Mouse (Mus musculus) brain, embryonic 18.5 days (tissue): ENCODE data around the gene Kcns3.

Experiments
- DNase-seq: peaks from one replicate; pipeline ENCODE4 v3.0.0-alpha.2; 2012; ENCODE audit warnings: low read depth, low spot score

Kcns3 gene

DNA sequence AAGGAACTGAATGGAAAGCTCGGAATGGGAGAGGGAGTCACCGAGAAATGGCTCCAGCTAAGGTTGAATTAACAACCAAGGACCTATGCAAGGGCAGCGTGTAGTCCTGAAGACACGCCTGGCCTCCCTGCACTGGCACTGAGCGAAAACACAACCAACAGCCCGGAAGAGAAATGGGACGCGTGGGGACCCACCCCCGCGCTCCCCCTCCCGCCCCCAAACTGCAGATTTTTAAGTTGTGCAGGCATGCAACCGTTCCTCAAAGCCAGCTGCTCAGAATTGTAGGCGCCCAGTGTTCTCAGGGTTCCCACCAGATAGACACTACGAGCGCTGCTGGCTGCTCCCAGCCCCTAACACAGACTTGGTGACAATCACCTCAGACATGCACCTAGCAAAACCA is at the start of gene Kcns3:
Gene Kcns3 (minus strand): TSS at position 42 of the 400 bp plus-strand sequence.
- DNase-seq = no peak

DNA sequence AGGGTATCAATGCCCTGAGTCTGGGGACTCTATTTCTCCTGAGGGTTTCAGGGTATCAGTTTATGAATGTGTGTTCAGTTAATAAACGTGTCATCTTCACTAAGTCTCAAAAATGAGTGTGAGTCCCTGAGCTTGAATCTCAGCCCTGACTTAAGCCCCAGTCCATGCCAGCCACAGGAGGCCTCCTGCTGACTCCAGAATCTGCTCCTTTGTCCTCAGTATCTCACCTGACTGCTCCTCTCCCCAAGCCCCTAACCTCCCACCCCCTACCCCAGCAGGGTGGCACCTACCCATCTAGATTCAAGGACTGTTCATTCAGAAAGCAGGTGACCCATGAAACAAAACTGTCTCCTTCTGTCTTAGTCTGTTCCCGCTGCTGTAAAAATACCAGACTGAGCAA is 47.7 kb upstream of the Kcns3 start:
- no peak for DNase-seq

DNA sequence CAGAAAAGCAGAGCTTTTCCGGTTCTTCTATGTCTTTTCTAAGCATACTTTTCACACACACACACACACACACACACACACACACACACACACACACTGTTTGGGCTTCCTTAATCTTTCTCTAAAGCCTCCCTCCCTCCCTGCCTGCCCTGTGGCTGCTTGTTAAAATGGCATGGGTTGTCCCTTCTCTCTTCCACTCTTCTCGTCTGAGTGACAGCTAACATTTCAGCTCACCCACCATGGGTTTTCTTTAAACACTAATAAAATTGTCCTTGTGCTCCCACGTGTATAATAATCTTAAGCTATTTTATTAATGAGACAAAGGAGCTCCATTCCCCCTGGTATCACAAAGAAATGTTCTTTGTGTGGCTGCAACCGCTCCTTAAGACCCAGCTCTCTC is 47.2 kb upstream of the Kcns3 start:
- DNase-seq = no peak

DNA sequence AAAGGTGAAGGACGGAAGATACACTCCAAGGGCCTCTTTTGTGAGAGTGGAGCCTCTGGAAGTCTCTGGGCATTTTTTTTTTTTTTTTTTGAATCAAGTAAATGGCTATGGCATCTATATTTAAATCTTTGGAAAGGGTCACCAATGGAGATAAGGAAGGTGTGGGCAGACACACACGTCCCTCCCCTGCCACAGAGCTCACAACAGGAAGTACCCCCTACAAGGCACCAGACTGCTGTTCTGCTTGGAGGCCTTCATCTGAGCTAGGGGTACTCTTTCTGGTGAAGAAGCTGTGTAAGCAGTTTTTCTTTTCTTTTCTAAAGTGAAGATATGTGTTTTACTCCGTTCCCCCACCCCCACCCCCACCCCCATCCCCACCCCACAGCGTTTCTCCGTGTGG is 46.0 kb upstream of the Kcns3 start:
- DNase-seq = no peak

DNA sequence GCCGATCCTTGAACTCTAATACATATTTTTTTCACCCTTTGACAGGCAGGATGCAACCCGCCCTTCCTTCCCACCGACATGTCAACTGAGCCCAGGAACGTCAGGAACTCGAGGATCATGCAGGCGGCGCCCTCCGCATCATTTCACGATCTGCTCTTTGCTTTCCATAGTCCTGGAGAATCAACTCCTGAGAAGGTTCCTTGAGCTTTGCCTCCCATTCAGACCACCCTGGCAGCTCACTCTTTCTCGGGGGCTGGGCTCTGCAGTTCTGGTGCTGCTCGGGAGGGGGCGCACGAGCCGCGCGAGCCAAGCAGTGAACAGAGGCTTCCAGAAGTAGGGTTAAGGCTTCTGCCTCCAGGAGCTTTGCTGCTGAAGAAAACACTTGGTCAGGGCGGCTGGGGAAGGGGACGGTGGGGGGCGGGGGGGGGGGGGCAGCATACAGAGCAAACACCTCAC is 45.3 kb upstream of the Kcns3 start:
- no peak for DNase-seq

DNA sequence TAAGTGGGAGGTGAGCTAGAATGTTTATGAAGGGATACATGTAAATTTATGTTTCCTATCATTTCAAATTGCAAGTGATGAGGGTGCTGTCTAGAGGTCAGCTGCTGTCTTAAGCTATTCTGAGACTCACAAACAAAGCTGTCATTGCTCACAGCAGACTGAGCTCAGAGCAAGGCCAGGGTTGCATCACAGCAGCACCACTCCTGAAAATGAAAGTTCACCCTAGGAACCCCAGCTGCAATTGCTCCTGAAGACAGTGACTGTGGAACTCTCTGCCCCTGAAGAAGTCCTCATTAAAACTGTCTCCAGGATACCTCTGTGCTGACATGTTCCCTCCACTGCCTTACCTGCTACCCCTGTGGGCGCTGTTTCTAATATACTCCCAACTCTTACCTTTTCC is 44.2 kb upstream of the Kcns3 start:
- DNase-seq = no peak

DNA sequence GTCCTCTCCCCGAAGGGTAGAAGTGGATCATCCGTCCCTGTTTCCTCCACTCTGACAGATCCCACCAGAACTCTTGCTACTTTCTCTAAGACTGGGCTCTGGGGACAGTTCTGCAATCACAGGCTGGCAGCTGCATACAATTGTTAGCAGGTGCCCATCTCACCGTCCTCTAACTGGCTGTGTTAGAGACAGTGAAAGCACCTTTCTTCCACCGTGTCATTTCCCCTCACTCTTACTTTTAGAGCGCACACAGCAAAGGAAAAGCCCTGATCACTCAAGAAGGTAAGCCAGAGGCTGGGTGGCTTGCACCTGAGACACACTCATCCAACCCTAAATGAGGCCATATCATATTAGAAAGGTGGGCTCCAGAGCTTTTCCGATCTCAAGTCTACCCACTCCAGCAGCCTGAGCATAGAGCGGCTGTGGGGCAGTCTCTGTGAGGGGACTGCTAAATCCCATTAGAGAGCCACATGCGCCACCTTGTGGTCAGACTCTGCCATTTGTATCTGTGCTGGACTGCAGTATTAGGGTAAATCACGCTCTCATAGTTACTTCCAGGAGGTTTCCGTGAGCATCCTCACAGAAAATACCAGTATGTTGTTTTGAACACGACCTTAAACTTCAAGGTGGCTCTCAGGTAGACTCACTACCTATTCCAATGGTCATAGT is 27.8 kb upstream of the Kcns3 start:
- DNase-seq = peak; percentile 73

DNA sequence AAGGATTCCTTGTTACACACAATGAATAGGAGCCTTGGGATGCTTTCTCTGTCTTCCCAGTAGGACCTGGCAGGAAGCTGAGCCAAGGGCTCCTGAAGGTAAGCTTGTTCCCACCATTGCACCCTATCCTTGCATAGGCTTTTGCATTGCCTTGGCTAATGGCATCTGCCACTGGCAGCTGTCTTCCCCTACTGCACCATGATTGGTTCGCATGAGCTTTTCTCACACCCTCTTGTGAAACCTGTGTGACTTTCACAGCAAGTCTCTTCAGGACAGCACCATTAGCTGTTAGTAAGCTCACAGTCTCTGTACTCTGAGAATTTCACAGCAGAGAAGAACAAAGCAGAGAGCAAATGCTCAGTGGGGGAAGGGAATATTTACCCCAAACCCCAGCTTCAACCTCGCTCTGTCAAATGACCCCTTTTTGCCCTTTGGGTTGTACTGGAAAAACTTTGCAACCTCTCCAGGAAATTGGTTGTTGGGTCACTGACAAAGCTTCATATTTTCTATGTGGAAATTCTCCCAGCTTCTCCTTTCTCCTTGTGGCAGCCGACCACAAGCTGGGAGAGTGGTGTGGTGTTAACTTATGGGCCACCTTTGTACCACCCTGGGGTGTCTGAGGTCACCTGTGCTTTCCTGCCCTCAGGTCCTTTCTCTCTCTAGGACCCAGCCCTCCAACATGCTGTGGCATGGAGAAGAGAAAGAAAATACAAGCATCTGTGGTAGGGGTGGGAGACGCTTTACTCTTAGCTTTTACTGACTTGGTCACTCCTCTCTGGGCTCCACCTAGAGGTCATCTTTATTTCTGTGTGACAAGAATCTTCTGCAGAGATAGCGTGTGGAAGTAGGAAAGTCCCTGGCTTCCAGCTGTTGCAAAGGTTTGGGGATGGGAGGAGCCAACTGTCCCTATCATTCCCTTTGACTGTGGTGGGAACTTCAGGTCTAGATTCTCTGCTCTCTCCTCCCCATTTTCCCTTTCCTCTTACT is 26.8 kb upstream of the Kcns3 start:
- DNase-seq = no peak

DNA sequence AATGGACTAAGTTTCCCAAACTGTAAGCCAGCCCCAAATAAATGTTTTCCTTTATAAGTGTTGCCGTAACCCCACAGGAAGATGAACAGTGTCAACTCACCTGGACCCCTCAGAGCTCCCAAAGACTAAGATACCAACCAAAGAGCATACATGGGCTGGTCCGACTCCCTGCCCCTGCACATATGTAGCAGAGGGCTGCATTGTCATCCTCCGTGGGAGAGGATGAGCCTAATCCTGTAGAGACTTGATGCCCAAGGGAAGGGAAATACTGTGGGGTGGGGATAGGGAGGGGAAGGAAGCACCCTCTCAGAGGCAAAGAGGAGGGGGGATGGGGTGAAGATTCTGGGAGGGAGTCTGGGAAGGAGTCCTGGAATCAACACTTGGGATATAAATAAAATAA is 7.8 kb upstream of the Kcns3 start:
- no peak for DNase-seq

DNA sequence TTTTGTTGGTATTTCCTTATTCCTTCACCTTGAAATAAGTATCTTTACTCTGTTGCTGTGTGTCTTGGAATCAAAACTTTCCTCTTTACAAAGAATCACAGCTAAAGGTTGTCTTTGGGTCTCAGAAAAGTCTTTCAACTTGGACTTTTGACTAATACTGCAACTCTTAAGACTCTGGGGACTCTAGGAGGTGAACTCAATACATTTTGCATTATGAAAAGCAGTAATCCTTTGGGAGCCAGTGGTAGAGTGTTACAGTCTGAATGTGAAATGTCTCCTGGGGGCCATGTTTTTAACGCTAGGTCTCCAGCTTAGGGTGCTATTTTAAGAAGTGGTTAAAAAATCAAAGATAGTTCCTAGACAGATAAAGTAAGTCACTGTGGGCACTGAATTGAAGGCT is 4.3 kb upstream of the Kcns3 start:
- DNase-seq = no peak

DNA sequence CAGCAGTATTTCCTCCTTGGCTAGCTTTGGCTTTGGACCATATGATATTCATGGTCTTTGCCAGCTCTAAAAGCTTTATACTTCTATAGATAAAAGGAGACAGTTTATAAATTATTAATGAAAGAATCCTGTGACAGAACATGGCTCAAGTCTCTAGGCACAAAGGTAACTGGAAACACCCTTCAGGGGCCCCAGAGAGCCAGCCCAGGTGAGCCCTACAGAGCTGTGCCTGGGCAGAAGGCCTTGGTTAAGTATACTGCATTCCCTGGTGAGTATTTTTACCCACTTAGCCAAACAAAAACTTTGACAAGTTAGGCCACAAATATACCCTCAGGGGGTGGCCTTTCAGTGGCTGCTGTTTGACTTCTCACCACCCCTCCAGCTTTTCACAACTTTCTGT is 2.7 kb upstream of the Kcns3 start:
- DNase-seq = no peak

DNA sequence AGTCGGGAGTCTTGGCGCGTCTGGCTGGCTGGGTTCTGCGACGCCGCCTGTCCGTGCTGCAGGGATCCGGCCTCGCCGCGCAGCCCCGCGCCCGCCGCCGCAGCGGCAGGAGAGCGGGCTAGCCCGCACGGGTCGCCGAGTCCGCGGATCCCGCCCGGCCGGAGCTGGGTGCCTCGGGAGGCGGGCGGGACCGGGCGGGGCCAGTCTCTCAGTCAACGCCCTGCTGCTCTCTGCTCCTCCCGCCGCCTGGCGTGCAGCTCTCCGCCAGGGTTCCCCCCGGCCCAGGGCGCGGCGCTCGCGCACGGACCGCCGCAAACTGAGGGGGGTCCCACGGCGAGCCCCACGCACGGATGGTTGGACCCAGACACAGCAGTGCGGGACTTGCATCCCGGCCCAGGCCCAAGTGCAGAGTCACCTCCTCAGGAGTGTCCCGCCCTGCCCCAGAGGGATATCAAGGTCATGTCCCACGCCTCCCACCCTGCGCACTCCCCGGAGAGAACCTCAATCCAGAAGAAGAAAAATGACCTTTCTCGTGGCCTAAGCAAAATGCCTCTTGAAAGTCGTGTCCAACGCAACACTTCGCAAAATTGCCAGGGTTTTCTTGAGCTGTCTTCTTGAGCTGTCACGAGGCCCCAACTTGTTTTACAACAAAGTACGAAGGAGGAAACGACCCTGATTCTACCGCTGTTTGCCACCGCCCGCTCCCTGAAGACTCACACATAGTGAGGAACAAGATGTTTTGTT is 492 bp downstream of the Kcns3 start:
- no peak for DNase-seq

DNA sequence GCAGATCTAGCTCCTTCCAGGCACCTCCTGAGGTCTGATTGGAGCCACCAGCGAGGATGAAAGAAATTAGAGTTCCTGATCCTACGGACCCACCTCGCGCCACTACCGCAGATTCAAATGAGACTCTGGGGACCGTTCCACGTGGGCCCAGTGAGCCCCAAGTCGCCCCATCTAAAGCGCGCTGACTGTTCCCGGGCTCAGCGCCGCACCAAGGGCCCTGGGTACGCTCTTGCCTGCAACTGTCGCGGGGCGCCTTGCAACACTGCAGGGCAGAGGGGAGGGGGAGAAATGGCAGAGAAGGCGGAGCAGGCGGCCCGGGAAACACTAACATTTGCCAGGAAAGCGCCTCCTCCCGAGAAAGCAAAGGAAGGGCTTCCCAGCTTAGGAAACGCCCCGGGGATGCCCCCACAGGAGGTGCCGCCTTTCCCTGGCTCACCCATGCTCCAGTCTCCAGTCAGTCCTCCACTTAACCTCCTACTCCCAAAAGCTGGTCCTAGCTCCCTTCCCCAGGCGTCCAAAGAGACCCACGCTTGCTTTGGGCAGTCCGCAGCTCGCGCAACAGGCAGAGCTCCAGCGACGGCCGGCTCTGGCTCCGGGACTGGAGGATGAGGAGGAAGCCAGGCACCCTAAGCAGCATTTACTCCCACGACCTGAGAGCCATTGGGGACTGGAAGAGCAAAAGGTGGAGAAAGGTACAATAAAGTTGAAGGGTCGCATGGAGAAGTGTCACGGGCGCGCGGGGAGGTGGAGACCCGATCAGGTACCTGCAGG is 1.2 kb downstream of the Kcns3 start:
- no peak for DNase-seq

DNA sequence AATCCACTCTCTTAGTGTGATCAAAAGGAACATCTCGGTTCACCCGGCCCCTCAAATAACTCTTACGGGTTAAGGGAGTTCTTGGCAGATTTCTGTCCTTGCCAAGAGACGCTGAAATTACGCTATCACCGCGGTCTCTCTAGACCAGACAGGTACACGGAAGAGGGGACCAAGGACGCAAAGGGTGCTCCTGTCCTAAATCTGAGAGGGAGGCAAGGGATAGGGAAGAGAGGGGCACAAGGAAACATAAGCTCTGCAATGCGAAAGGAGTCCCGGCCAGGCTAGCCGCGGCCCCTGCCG is 1.8 kb downstream of the Kcns3 start:
- DNase-seq = no peak

DNA sequence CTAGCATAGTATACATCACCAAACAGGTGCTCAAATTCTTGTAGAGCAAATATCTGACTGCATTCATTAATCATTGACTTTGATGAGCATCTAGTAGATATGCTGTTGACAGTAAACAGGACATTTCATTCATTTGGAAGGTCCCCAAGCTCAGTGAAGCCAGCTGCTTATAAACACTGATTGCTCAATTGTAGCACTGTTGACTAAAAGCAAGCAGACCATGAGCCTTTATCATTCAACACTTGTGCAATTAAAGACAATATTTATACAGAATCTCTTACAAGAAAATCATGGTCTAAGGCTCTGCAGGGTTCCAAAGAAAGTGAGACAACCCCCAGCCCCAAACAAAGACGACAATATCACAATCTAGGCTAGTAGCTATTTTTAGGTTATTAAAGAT is 6.0 kb downstream of the Kcns3 start:
- no peak for DNase-seq

DNA sequence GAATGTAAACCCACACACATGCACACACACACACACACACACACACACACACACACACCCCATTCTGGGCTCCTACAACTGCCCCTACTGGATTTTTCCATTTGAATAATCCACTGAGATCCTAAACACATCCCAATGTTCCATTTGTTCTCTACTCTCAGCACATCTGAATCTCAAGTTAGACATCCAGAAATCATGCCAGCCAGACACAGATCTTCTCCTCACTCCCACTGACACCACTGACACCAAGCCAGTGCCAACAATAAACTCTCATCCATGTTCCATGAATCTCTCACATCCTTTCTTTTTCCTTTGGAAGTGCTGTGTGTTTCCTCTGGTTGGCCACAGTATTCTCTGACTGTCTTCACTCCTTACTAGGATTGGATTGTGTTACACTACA is 18.4 kb downstream of the Kcns3 start:
- no peak for DNase-seq

DNA sequence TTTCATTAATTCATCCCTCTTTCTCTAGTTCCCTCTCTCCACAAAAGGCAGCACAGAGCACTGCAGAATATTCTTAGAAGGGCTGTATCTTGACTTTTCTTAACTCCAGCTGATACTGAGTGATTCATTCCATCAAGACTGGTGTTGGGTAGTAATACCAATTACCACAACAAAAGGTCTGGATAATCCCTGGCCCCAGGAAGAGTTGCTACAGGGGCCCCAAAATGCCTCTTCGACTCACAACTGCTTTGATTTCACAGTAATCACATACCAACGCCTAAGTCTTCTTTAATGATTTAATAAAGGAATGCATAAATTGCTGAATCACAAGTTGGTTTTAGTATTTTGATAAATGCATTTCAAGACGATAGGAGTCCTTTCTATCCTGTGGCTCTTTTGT is 21.7 kb downstream of the Kcns3 start:
- DNase-seq = no peak

DNA sequence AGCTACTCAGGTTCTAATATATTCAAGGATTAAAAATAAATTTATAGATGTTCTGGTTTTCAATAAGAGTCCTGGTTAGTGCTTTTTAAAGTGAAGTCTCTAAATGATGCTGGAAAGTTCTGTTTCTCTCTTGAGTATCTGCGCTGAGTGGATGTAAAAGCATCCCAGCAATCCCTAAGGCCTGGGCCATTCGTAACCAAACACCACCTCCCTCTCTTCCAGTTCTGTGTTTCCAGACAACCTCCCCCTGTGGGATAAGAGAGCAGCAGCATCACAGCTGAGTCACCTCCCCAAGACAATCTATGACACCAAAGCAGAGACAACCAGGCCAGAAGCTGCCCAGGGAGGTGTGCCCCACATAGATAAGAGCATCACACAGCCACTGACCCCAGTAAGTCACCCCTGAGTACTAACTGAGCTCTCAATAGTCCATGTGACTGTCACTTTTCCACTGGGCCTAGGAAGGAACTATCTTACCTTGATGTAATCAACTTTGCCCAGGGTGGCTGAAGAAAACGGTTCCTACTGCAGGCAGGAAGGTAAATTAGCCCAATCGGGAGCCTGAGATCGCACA is 24.6 kb downstream of the Kcns3 start:
- no peak for DNase-seq

DNA sequence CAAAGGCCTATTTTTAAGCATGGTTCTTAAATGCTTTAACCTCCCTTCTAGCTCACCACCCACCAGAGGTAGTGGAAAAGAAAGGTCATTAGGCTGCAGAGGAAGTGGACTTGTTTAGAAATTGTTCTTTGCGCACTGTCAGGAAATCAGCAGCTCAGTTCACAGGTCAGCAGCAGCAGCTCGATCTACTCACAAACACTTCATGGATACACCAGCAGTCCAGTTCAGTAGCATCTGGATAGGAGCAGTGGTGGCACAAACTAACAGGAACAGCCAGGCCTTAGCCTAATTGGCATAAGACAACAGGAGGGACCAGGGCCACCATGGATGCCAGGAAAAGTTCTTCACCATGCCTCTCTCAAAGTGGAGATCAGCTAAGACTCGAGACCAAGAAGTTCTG is 49.3 kb downstream of the Kcns3 start:
- DNase-seq = no peak

DNA sequence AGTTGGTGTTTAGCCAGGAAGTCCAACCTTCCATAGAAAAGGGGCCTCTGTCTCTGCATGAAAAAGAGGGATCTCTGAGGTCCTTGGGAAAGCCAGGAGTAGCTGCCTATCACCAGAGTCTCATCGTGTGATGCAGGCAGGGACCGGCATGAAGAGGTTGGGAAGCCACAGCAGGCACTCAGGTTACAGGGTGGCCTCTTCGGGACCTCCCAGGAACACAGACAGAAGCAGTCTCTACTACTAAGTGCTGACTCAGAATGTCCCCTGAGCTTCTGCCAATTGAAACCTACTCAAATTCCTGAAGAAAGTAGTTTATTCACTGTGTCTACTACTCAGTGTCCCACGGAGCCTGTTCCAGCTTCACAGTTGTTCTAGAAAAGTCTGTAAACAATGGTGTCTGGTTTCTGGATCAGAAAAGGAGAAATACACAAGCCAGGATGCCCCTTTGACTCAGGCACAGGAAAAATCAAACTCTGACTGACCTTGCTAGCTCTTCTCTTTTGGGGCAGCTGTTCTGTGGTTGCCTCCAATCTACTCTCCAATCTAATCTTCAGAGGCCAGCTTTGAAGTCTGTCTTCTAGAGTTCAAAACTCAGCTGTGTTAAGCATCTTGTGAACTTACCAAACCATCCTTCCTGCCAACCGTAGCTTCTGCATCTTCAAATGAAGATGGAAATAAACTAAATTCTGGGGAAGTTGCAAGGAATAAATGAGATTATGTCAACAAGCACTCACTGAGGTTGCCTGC is 62.1 kb downstream of the Kcns3 start:
- DNase-seq = no peak

DNA sequence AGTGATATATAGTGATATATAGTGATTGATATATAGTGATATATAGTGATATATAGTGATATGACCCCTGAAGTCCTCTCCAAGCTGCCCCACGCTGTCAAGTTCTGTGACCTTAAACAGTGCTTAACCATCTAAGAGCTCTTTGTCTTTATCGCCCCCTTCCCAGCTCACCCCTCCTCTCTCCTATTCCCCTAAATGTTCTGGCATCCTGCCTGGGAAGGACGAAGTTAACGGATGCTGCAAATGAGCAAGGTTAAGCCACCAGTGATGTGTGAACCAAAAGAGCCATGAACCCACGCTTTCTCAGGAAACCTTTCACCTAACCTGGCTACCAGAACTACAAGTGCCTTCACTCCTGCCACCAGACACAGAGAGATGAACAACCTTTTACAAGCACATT is 64.0 kb downstream of the Kcns3 start:
- no peak for DNase-seq
